Mouse (Mus musculus) gastrocnemius, adult 2 months (tissue): ENCODE measurements around the gene Asap2. TPM values are rescaled to one million over a fixed set of nuclear protein-coding genes. Genes with fewer than 3 reads are reported as not detected.

Source experiments
- DNase-seq: peaks from one replicate; pipeline ENCODE4 v3.0.0; 2022
- H3K27ac ChIP-seq: fragments of 200-600 bp; 2 replicates; pipeline ENCODE4 v1.8.1; 2022; ENCODE audit warnings: mild to moderate bottlenecking
- H3K4me3 ChIP-seq: fragments of 200-600 bp; 2 replicates; pipeline ENCODE4 v1.8.1; 2022; ENCODE audit warnings: mild to moderate bottlenecking, moderate library complexity
- CTCF ChIP-seq: fragments of 200-600 bp; IDR thresholded peaks from 2 replicates; pipeline ENCODE4 v1.8.1; 2022; ENCODE audit warnings: antibody characterized with exemption, mild to moderate bottlenecking, moderate library complexity
- intact Hi-C: fragments of 180-260 bp; cut with DNase I; formaldehyde crosslinking; loops from one replicate; pipeline ENCODE4 v1.15.1; 2025
- total RNA-seq, 2 experiments: library from RNA; stranded (reverse); gene quantifications; 2 replicates each; pipeline ENCODE4 v1.2.3; 2021

Gene Asap2
- total RNA-seq, 2 experiments from 2014 or later = 3.0 to 6.4 TPM

DNA sequence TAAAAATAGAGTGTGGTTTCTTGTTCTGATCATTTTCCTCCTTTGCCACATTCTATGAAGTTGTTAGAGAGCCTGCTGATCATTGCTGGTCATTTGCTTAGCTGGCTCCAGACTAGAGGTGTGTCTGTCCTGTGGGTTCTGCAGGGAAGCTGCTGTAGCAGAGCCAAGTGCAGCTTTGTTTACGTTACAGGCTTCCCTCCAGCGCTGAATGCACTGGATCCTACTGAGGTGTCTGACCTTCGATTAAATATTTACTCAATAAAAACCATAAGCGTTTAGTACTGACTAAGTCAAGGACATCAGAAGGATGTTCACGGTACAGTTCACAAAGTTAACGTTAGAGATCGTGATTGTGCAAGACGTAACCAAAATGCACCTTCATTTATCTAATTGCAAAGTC is 311.7 kb downstream of the Asap2 start:
- TF ChIP-seq CTCF = no peak
- intact Hi-C loops = no loop called here
- no peak for DNase-seq
- Histone ChIP-seq H3K4me3 (no peak overlapping the region), H3K27ac (no peak overlapping the region)

GRCm38 (mm10) chr12:21302361-21302783 is 312.1 kb downstream of the Asap2 start:
- intact Hi-C loops = no loop called here
- Histone ChIP-seq H3K27ac (no peak overlapping the region), H3K4me3 (no peak overlapping the region)
- DNase-seq = no peak
- no peak for TF ChIP-seq CTCF

GRCm38 (mm10) chr12:21305741-21306140 is 315.5 kb downstream of the Asap2 start:
- H3K27ac ChIP-seq = no peak overlapping the region
- no peak for TF ChIP-seq CTCF
- no peak for DNase-seq
- intact Hi-C loops = no loop called here
- H3K4me3 ChIP-seq = no peak overlapping the region

DNA sequence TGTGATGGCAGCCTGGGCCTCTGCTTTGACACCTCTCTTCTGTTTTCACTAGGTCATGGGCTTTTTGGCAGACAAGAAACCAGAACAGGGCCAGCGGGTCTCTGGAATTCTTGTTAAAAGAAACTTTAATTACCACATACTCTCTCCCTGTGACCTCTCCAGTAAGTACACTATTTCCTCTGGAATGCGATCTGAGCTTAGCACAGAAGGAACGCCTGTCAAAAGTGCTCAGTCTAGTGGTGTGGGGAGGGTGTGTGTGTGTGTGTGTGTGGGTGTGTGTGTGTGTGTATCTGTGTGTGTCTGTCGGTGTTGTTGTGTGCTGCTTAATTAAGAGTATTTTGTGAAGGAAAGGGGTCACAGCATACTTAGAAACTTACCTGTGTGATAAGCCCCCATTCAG is 316.5 kb downstream of the Asap2 start:
- Histone ChIP-seq H3K27ac (no peak overlapping the region), H3K4me3 (no peak overlapping the region)
- DNase-seq = no peak
- intact Hi-C loops = no loop called here
- TF ChIP-seq CTCF = no peak

DNA sequence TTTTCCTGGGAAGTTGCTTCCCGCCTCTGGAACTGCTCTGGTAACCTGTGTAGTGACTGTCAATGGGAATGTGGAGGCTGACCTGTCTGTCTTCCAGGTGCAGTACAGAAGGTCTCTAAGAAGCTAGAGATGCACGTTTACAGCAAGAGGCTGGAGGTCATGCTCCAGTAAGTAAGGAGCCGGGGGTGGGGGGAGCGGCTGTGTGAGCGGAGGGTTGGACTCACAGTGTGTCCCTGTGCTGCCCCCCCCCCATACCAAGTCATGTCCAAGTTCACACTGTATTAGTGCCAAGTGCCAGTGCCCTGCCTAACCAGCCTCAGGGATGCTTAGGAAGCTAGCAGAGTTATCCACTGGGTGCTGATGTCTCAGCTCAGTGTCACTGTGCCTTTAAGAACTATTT is 321.9 kb downstream of the Asap2 start:
- intact Hi-C loops = no loop called here
- TF ChIP-seq CTCF = no peak
- no peak overlapping the region for H3K27ac ChIP-seq
- no peak overlapping the region for H3K4me3 ChIP-seq
- DNase-seq = no peak

DNA sequence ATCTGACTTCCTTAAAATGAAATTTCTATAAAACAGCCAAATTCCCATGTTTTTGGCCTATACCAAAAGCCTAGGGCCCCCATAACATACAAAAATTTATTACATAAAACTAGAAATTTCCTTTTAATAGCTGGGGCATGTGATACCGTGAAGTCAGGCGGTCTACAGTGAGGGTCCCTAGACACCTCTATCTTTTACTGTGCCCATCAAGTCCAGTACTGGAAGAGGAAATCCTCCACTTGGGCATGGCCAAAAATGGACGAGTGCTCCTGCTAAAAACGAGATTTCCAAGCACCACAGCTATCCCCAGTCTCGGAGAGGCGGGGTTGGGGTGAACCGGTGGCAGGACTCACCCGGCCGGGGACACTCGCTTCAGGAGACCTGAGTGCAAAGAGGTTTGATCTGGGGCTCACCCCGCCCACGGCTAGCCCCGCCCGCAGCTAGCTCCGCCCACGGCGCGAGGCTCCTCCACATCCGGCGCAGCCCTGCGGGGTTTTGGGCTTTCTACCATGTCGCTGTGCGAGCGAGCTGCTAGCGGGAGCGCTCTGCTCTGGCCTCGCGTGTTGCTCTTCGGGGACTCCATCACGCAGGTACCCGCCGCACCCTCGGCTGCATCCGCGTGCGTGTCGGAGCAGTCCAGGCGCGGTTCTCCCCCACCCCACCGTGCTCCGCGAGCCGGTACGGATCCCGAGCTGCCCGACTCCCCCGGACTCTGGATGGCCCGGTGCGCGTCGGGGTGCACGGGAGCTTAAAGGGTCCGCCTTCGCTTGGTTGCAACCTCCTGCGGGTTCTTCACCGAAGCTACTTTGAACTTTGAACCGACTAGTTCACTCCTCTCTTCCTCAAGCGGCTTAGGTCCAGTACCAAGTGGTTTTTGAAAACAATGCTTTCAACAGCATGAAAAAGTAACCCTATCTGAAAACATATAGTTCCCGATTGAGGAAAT is 325.9 kb downstream of the Asap2 start, which contains the start of gene Iah1:
Gene Iah1, plus strand, starts transcription at position 467 of the 946 bp plus-strand sequence.
- Histone ChIP-seq H3K4me3 (peak within 1 kb of the TSS; percentile 94), H3K27ac (peak within 1 kb of the TSS; percentile 87)
- DNase-seq = peak; percentile 88
- TF ChIP-seq CTCF = no peak
- intact Hi-C loops = no loop called here

DNA sequence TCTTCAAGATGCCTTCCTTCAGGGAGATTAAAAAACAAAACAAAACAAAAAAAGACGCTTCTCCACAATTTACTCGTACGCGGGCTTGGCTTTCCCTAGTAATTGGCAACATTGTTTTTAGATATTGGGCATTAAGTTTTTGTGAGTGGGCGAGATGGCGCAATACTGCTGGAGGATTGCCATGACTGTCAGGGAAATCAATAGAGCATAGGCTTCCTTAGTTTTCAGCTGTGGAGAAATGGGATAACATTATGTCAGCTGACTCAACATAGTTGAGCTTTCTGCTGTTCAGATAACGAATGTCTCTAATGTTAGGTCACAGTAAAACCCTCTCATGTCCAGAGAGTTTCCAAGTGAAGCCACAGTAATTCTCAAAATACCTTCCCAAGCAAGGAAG is 326.6 kb downstream of the Asap2 start:
- intact Hi-C loops = no loop called here
- H3K27ac ChIP-seq = peak overlapping the region; percentile 87
- DNase-seq = peak; percentile 58
- peak overlapping the region; percentile 94 for H3K4me3 ChIP-seq
- TF ChIP-seq CTCF = no peak

DNA sequence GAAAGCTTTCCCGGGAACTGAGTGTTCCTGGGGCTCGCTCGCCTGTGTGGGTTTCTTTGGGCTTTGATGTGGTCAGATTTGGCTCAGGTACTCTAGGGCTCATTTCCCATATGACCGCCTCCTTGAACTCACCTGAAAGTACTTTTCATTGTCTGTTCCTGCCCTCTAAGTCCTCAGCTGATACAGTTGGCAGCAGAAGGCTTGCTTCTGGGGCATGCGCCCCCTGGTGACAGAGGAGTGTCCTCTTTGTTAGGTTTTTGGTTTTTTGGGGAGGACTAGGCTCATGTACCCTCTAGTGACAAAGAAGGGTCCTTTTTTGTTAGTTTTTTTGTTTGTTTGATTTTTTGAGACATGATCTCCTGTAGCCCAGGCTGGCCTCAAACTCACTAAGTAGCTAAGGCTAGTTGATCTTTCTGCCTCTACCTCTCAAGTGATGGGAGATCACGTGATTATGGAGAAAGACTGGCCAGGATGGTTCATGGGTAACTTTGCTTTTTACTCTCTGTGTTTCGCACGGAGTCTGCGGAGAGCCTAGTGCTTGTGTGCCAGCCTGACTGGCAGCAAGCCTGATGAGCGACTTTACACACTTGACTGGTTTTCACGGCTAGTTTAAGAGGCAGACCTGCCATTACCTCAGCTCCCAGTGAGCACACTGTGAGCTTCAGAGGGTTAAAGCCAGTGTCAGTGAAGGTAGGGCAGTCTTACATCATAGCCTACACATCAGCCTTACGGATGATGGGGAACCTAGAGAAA is 328.1 kb downstream of the Asap2 start:
- Histone ChIP-seq H3K4me3 (no peak overlapping the region), H3K27ac (no peak overlapping the region)
- intact Hi-C loops = no loop called here
- peak; percentile 83 for TF ChIP-seq CTCF
- peak; percentile 62 for DNase-seq
